Mouse (Mus musculus) erythroblast, embryonic 14.5 days (primary cell): ENCODE results near the gene Ell2.

ENCODE experiments used
- GATA1 ChIP-seq: IDR thresholded peaks from 2 replicates; pipeline ENCODE4 v1.6.1; 2012; ENCODE audit warnings: low read length, inconsistent platforms, mixed read lengths
- TAL1 ChIP-seq: IDR thresholded peaks from 3 replicates; pipeline ENCODE4 v1.6.1; 2012; ENCODE audit warnings: low read length, inconsistent platforms, mixed read lengths

- TF ChIP-seq TAL1: no peak
- TF ChIP-seq GATA1: no peak
Measured at GRCm38 (mm10) chr13:75691625-75692024, 14.9 kb upstream of the Ell2 start.
